Mouse (Mus musculus): Measurements from ENCODE around the gene Rhox4a2. TPM values are rescaled to one million over a fixed set of nuclear protein-coding genes. Genes with fewer than 3 reads are reported as not detected.
"Not testable (repeated sequence)": the region's sequence is repeated elsewhere in the genome, so short reads cannot be mapped to it uniquely, and the experiment has no call there.

Gene Rhox4a2
- total RNA-seq (2014; fragmentation: Nextera tagmentation) (not detected in 2 replicates), total RNA-seq (2017) (not detected in 2 replicates)

DNA sequence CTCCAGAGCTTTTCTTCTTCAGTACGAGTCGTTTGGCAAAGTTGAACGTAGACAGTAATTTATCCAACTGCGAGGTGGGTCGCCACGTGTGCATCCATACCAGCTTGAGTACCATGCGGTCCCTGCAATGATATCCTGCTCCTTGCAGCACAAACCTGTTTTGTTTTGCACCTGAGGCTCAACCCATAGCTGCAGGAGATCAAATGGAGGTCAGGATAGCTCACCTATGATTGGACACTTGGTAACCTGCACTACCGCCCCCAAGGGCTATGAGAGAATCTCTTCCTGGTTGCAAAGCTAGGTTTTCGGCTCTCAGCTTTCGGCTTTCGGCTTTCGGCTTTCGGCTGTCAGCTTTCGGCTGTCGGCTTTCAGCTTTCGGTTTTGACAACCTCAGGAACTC lies at the start of gene Rhox4a2:
TSS of gene Rhox4a2 (plus strand) at position 301 of the 400 bp plus-strand sequence.
- ATAC-seq (replicated peaks; ENCODE audit: low FRiP score, low TSS enrichment, poor library complexity, severe bottlenecking): not testable (repeated sequence)

DNA sequence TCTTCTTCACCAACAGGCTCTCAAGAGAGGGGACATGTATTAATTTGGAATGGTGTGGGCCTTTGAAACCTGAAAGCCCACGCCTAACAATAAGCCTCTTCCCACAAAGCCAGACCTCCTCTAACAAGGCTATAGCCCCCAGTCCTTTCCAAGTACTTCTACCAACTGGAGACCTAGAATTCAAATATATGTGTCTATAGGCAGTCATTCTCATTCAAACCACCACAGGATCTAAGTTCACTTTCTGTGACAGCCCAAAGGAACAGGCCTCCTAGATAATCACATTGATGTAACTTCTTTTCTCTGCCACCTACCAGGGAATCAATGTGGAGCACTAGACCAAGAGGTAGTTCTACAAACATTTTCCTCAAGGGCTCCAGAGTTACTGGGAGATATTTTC lies 10.9 kb upstream of the Rhox4a2 start, which contains the start of gene Rhox3a2:
TSS of gene Rhox3a2 (plus strand) at position 301 of the 400 bp plus-strand sequence.
- ATAC-seq (replicated peaks; ENCODE audit: low FRiP score, low TSS enrichment, poor library complexity, severe bottlenecking): not testable (repeated sequence)

DNA sequence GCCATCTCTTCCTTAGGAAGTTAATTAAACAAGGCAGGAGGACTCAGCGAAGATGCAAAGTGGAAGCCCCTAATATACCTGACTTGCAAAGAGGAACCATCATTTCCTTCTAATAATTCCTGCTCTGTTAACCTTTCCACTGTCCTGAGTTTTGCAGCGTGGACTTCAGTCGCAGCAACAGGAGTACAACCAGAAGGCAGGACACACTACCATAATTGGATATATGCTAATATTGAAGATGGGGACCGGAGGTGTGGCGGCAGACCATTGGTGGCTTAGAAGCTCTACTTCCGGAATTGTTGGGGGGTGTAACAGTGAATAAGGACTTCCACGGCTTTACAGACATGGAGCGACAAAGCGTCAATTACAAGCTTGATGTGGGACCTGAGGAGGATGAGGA lies 21.1 kb downstream of the Rhox4a2 start, which contains the start of gene Rhox2b:
TSS of gene Rhox2b (plus strand) at position 301 of the 400 bp plus-strand sequence.
- not testable (repeated sequence) for ATAC-seq (replicated peaks; ENCODE audit: low FRiP score, low TSS enrichment, poor library complexity, severe bottlenecking)

DNA sequence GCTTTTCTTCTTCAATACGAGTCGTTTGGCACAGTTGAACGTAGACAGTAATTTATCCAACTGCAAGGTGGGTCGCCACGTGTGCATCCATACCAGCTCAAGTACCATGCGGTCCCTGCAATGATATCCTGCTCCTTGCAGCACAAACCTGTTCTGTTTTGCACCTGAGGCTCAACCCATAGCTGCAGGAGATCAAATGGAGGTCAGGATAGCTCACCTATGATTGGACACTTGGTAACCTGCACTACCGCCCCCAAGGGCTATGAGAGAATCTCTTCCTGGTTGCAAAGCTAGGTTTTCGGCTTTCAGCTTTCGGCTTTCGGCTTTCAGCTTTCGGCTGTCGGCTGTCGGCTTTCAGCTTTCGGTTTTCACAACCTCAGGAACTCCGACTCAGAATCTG lies 41.5 kb downstream of the Rhox4a2 start, which contains the start of gene Rhox4b:
TSS of gene Rhox4b (plus strand) at position 301 of the 400 bp plus-strand sequence.
- not testable (repeated sequence) for ATAC-seq (replicated peaks; ENCODE audit: low FRiP score, low TSS enrichment, poor library complexity, severe bottlenecking)

Other genes starting within 250 kb of the Rhox4a2 start
- not detected in 2 replicates for gene Akap14, start 222.0 kb upstream of the Rhox4a2 start, total RNA-seq (2014; fragmentation: Nextera tagmentation)
- not detected in 2 replicates for gene Akap14, start 222.0 kb upstream of the Rhox4a2 start, total RNA-seq (2017)
- 231 and 296 TPM in 2 replicates for gene Ndufa1, start 199.7 kb upstream of the Rhox4a2 start, total RNA-seq (2014; fragmentation: Nextera tagmentation)
- gene Ndufa1, start 199.7 kb upstream of the Rhox4a2 start, total RNA-seq (2017): 114 and 134 TPM in 2 replicates
- gene Rnf113a1, start 199.6 kb upstream of the Rhox4a2 start, total RNA-seq (2014; fragmentation: Nextera tagmentation): 5.7 and 7.4 TPM in 2 replicates
- gene Rnf113a1, start 199.6 kb upstream of the Rhox4a2 start, total RNA-seq (2017): 0.80 and 4.4 TPM in 2 replicates
- gene Gm9, start 179.8 kb upstream of the Rhox4a2 start, total RNA-seq (2014; fragmentation: Nextera tagmentation): not detected in 2 replicates
- gene Gm9, start 179.8 kb upstream of the Rhox4a2 start, total RNA-seq (2017): not detected in 2 replicates
- not detected in 2 replicates for gene Rhox1, start 168.6 kb upstream of the Rhox4a2 start, total RNA-seq (2014; fragmentation: Nextera tagmentation)
- not detected in 2 replicates for gene Rhox1, start 168.6 kb upstream of the Rhox4a2 start, total RNA-seq (2017)
- gene Rhox2a, start 145.9 kb upstream of the Rhox4a2 start, total RNA-seq (2014; fragmentation: Nextera tagmentation): not detected in 2 replicates
- gene Rhox2a, start 145.9 kb upstream of the Rhox4a2 start, total RNA-seq (2017): not detected in 2 replicates
- not detected in 2 replicates for gene Rhox3a, start 140.9 kb upstream of the Rhox4a2 start, total RNA-seq (2014; fragmentation: Nextera tagmentation)
- not detected in 2 replicates for gene Rhox3a, start 140.9 kb upstream of the Rhox4a2 start, total RNA-seq (2017)
- not detected in 2 replicates for gene Rhox4a, start 125.5 kb upstream of the Rhox4a2 start, total RNA-seq (2014; fragmentation: Nextera tagmentation)
- gene Rhox4a, start 125.5 kb upstream of the Rhox4a2 start, total RNA-seq (2017): not detected in 2 replicates
- gene Rhox3a2, start 10.8 kb upstream of the Rhox4a2 start, total RNA-seq (2014; fragmentation: Nextera tagmentation): not detected in 2 replicates
- not detected in 2 replicates for gene Rhox3a2, start 10.8 kb upstream of the Rhox4a2 start, total RNA-seq (2017)
- gene Rhox2b, start 21.2 kb downstream of the Rhox4a2 start, total RNA-seq (2014; fragmentation: Nextera tagmentation): not detected in 2 replicates
- gene Rhox2b, start 21.2 kb downstream of the Rhox4a2 start, total RNA-seq (2017): not detected in 2 replicates
- gene Rhox4b, start 41.6 kb downstream of the Rhox4a2 start, total RNA-seq (2014; fragmentation: Nextera tagmentation): not detected in 2 replicates
- not detected in 2 replicates for gene Rhox4b, start 41.6 kb downstream of the Rhox4a2 start, total RNA-seq (2017)
- not detected in 2 replicates for gene Rhox2c, start 62.8 kb downstream of the Rhox4a2 start, total RNA-seq (2014; fragmentation: Nextera tagmentation)
- gene Rhox2c, start 62.8 kb downstream of the Rhox4a2 start, total RNA-seq (2017): not detected in 2 replicates
- not detected in 2 replicates for gene Rhox3c, start 67.7 kb downstream of the Rhox4a2 start, total RNA-seq (2014; fragmentation: Nextera tagmentation)
- gene Rhox3c, start 67.7 kb downstream of the Rhox4a2 start, total RNA-seq (2017): not detected in 2 replicates
- not detected in 2 replicates for gene Rhox4c, start 89.5 kb downstream of the Rhox4a2 start, total RNA-seq (2014; fragmentation: Nextera tagmentation)
- not detected in 2 replicates for gene Rhox4c, start 89.5 kb downstream of the Rhox4a2 start, total RNA-seq (2017)
- gene Rhox2d, start 102.6 kb downstream of the Rhox4a2 start, total RNA-seq (2014; fragmentation: Nextera tagmentation): not detected in 2 replicates
- not detected in 2 replicates for gene Rhox2d, start 102.6 kb downstream of the Rhox4a2 start, total RNA-seq (2017)
- not detected in 2 replicates for gene Rhox4d, start 123.5 kb downstream of the Rhox4a2 start, total RNA-seq (2014; fragmentation: Nextera tagmentation)
- gene Rhox4d, start 123.5 kb downstream of the Rhox4a2 start, total RNA-seq (2017): not detected in 2 replicates
- gene Rhox2e, start 139.6 kb downstream of the Rhox4a2 start, total RNA-seq (2014; fragmentation: Nextera tagmentation): not detected in 2 replicates
- gene Rhox2e, start 139.6 kb downstream of the Rhox4a2 start, total RNA-seq (2017): not detected in 2 replicates
- not detected in 2 replicates for gene Rhox3e, start 151.2 kb downstream of the Rhox4a2 start, total RNA-seq (2014; fragmentation: Nextera tagmentation)
- not detected in 2 replicates for gene Rhox3e, start 151.2 kb downstream of the Rhox4a2 start, total RNA-seq (2017)
- not detected in 2 replicates for gene Rhox4e, start 166.6 kb downstream of the Rhox4a2 start, total RNA-seq (2014; fragmentation: Nextera tagmentation)
- gene Rhox4e, start 166.6 kb downstream of the Rhox4a2 start, total RNA-seq (2017): not detected in 2 replicates
- not detected in 2 replicates for gene Rhox2f, start 180.6 kb downstream of the Rhox4a2 start, total RNA-seq (2014; fragmentation: Nextera tagmentation)
- not detected in 2 replicates for gene Rhox2f, start 180.6 kb downstream of the Rhox4a2 start, total RNA-seq (2017)
- gene Rhox3f, start 190.1 kb downstream of the Rhox4a2 start, total RNA-seq (2014; fragmentation: Nextera tagmentation): not detected in 2 replicates
- not detected in 2 replicates for gene Rhox3f, start 190.1 kb downstream of the Rhox4a2 start, total RNA-seq (2017)
- gene Rhox4f, start 216.9 kb downstream of the Rhox4a2 start, total RNA-seq (2014; fragmentation: Nextera tagmentation): not detected in 2 replicates
- not detected in 2 replicates for gene Rhox4f, start 216.9 kb downstream of the Rhox4a2 start, total RNA-seq (2017)
- gene Rhox3g, start 237.8 kb downstream of the Rhox4a2 start, total RNA-seq (2014; fragmentation: Nextera tagmentation): not detected in 2 replicates
- gene Rhox3g, start 237.8 kb downstream of the Rhox4a2 start, total RNA-seq (2017): not detected in 2 replicates